Mouse (Mus musculus) left cerebral cortex, adult 2 months (tissue): ENCODE data around the gene Bcam. TPM values are rescaled to one million over a fixed set of nuclear protein-coding genes. Genes with fewer than 3 reads are reported as not detected.
A peak's percentile ranks its signal among the peaks of the same experiment; 100 is the strongest.

Source experiments
- DNase-seq, 2 experiments: peaks; one replicate each; pipeline ENCODE4 v3.0.0; 2021 to 2022; ENCODE audit warnings: low spot score in 2 of 2, mixed read lengths in 1 of 2; ENCODE audit errors: extremely low spot score in 1 of 2
- H3K27ac ChIP-seq: fragments of 200-600 bp; 2 replicates; pipeline ENCODE4 v1.8.1; 2022
- H3K4me3 ChIP-seq: fragments of 200-600 bp; 2 replicates; pipeline ENCODE4 v1.8.1; 2022
- CTCF ChIP-seq: fragments of 200-600 bp; IDR thresholded peaks from 2 replicates; pipeline ENCODE4 v1.8.1; 2022; ENCODE audit warnings: antibody characterized with exemption, mild to moderate bottlenecking, moderate library complexity
- intact Hi-C: fragments of 180-260 bp; cut with DNase I; formaldehyde crosslinking; loops from one replicate; pipeline ENCODE4 v1.15.1; 2025
- total RNA-seq, 2 experiments: library from RNA; stranded (reverse); gene quantifications; 2 replicates each; pipeline ENCODE4 v1.2.3; 2021

Gene Bcam
- total RNA-seq, 2 experiments from 2014 or later = 12.2 to 15.1 TPM

- intact Hi-C loops = no loop called here
- DNase-seq = no peak
- Histone ChIP-seq H3K4me3 (no peak overlapping the region), H3K27ac (no peak overlapping the region)
- no peak for TF ChIP-seq CTCF
Measured at GRCm38 (mm10) chr7:19762283-19762682, 8.5 kb downstream of the Bcam start.

GRCm38 (mm10) chr7:19760021-19760420 is 10.8 kb downstream of the Bcam start:
- no peak overlapping the region for H3K27ac ChIP-seq
- no peak for TF ChIP-seq CTCF
- intact Hi-C loops = no loop called here
- DNase-seq = no peak
- H3K4me3 ChIP-seq = no peak overlapping the region

GRCm38 (mm10) chr7:19758623-19759022 is 12.2 kb downstream of the Bcam start:
- Histone ChIP-seq H3K27ac (no peak overlapping the region), H3K4me3 (no peak overlapping the region)
- intact Hi-C loops = no loop called here
- TF ChIP-seq CTCF = no peak
- no peak for DNase-seq

- intact Hi-C loops = no loop called here
- TF ChIP-seq CTCF = no peak
- peak overlapping the region; percentile 56; the same call in 1 of the 2 replicates for H3K27ac ChIP-seq
- H3K4me3 ChIP-seq = no peak overlapping the region
- no peak for DNase-seq
Measured at GRCm38 (mm10) chr7:19755851-19756786, 14.7 kb downstream of the Bcam start.

GRCm38 (mm10) chr7:19755008-19755407 is 15.8 kb downstream of the Bcam start:
- no peak overlapping the region for H3K4me3 ChIP-seq
- intact Hi-C loops = no loop called here
- no peak for DNase-seq
- H3K27ac ChIP-seq = no peak overlapping the region; the same call in 1 of the 2 replicates
- TF ChIP-seq CTCF = peak; percentile 3

- TF ChIP-seq CTCF = no peak
- no peak for DNase-seq
- no peak overlapping the region for H3K4me3 ChIP-seq
- no peak overlapping the region for H3K27ac ChIP-seq
- intact Hi-C loops = no loop called here
Measured at GRCm38 (mm10) chr7:19754065-19754464, 16.8 kb downstream of the Bcam start.

GRCm38 (mm10) chr7:19753587-19753986 is 17.2 kb downstream of the Bcam start:
- no peak overlapping the region for H3K27ac ChIP-seq
- intact Hi-C loops = no loop called here
- no peak for DNase-seq
- TF ChIP-seq CTCF = no peak; the same call in 1 of the 2 replicates
- no peak overlapping the region for H3K4me3 ChIP-seq

GRCm38 (mm10) chr7:19752652-19753051 is 18.2 kb downstream of the Bcam start:
- H3K27ac ChIP-seq = no peak overlapping the region
- TF ChIP-seq CTCF = peak; percentile 36; the same call in 1 of the 2 replicates
- intact Hi-C loops = no loop called here
- no peak overlapping the region for H3K4me3 ChIP-seq
- no peak for DNase-seq

- intact Hi-C loops = no loop called here
- no peak for TF ChIP-seq CTCF
- Histone ChIP-seq H3K27ac (no peak overlapping the region), H3K4me3 (no peak overlapping the region)
- DNase-seq = no peak
Measured at GRCm38 (mm10) chr7:19751070-19751383, 19.8 kb downstream of the Bcam start.

GRCm38 (mm10) chr7:19750217-19751069 is 20.4 kb downstream of the Bcam start, which contains the start of gene Nectin2:
Gene Nectin2 (minus strand): TSS chr7:19750483.
- TF ChIP-seq CTCF = peak; percentile 82
- DNase-seq = peak; percentile 78 to 87
- intact Hi-C loops = loop anchor here (1.0 kb wide), 2 partner anchors 40 to 93 kb away; no protein-coding TSS in a partner anchor
- Histone ChIP-seq H3K27ac (peak within 1 kb of the TSS; percentile 63), H3K4me3 (peak within 1 kb of the TSS; percentile 63)

GRCm38 (mm10) chr7:19749389-19750216 is 21.2 kb downstream of the Bcam start:
- peak; percentile 90 to 92 for DNase-seq
- peak overlapping the region; percentile 63 for H3K4me3 ChIP-seq
- peak; percentile 74 for TF ChIP-seq CTCF
- peak overlapping the region; percentile 63 for H3K27ac ChIP-seq
- intact Hi-C loops = loop anchor here (1.0 kb wide), 2 partner anchors 41 to 94 kb away; no protein-coding TSS in a partner anchor
